Mouse (Mus musculus) embryonic facial prominence, embryonic 14.5 days (tissue): ENCODE data around the gene Kpna7. TPM values are rescaled to one million over a fixed set of nuclear protein-coding genes. Genes with fewer than 3 reads are reported as not detected.

ENCODE experiments used
- ATAC-seq: fragments of 200-750 bp; cut with Nextera tagmentation; 2 replicates; pipeline ENCODE4 v1.8.0; 2017; ENCODE audit warnings: low read depth, moderate number of reproducible peaks, moderate TSS enrichment
- DNase-seq: peaks from one replicate; pipeline ENCODE4 v3.0.0-alpha.2; 2015; ENCODE audit warnings: low spot score
- H3K27ac ChIP-seq: fragments of 300-500 bp; sonication (generic); replicated peaks from 2 replicates; pipeline ENCODE4 v1.5.1; 2014; ENCODE audit warnings: low read depth, mild to moderate bottlenecking, low read length, moderate library complexity
- H3K27me3 ChIP-seq: fragments of 300-500 bp; sonication (generic); replicated peaks from 2 replicates; pipeline ENCODE4 v1.6.1; 2014; ENCODE audit warnings: low read length; ENCODE audit not compliant: control insufficient read depth, insufficient read depth
- H3K36me3 ChIP-seq: fragments of 300-500 bp; sonication (generic); 2 replicates; pipeline ENCODE4 v1.6.1; 2014; ENCODE audit warnings: low read length, mixed read lengths; ENCODE audit not compliant: control insufficient read depth, insufficient read depth
- H3K4me1 ChIP-seq: fragments of 300-500 bp; sonication (generic); 2 replicates; pipeline ENCODE4 v1.6.1; 2014; ENCODE audit warnings: antibody characterized with exemption, low read length; ENCODE audit not compliant: control insufficient read depth, insufficient read depth
- H3K4me2 ChIP-seq: fragments of 300-500 bp; sonication (generic); 2 replicates; pipeline ENCODE4 v1.6.1; 2014; ENCODE audit warnings: low read depth, mild to moderate bottlenecking, low read length, moderate library complexity, mixed read lengths
- H3K4me3 ChIP-seq: fragments of 300-500 bp; sonication (generic); 2 replicates; pipeline ENCODE4 v1.5.1; 2014; ENCODE audit warnings: low read depth, mild to moderate bottlenecking, low read length
- H3K9ac ChIP-seq: fragments of 300-500 bp; sonication (generic); 2 replicates; pipeline ENCODE4 v1.6.1; 2014; ENCODE audit warnings: low read depth, mild to moderate bottlenecking, low read length, moderate library complexity, mixed read lengths
- H3K9me3 ChIP-seq: fragments of 300-500 bp; sonication (generic); 2 replicates; pipeline ENCODE4 v1.6.1; 2016; ENCODE audit warnings: low read length; ENCODE audit not compliant: control insufficient read depth
- WGBS: fragments of 180-500 bp; shearing (Covaris S2); extraction: QIAGEN DNeasy Blood & Tissue Kit; methylation state at CpG from one replicate; pipeline ENCODE4 v1.1.7; 2014; 5-methylcytosine and 5-hydroxymethylcytosine counted together
- polyA plus RNA-seq: library from polyadenylated mRNA; unstranded; fragments of >200 nt; fragmentation: Nextera tagmentation; extraction: Ambion mirVana; gene quantifications from 2 replicates; pipeline ENCODE4 v1.2.1, GENCODE M21; 2014

Kpna7 gene
- polyA plus RNA-seq, 1 experiment from 2014 or later: not detected

GRCm38 (mm10) chr5:144954432-144954831 is 129.4 kb downstream of the Kpna7 start:
- WGBS: 82% methylated on average over 7 of the region's 7 CpGs
- Histone ChIP-seq H3K4me3 (no peak overlapping the region), H3K9ac (no peak overlapping the region), H3K27ac (no peak overlapping the region), H3K9me3 (no peaks in the 10 kb centered on the region), H3K4me1 (peaks cover 18% of the 10 kb centered on the region), H3K4me2 (no peak overlapping the region), H3K36me3 (no peaks in the 10 kb centered on the region), H3K27me3 (no peaks in the 10 kb centered on the region)
- DNase-seq: no peak
- no peak for ATAC-seq

- no peak overlapping the region for H3K4me3 ChIP-seq
- H3K27me3 ChIP-seq: no peaks in the 10 kb centered on the region
- H3K4me2 ChIP-seq: no peak overlapping the region
- WGBS: 62% methylated on average over 2 of the region's 2 CpGs
- H3K9ac ChIP-seq: no peak overlapping the region
- no peak overlapping the region for H3K27ac ChIP-seq
- H3K36me3 ChIP-seq: no peaks in the 10 kb centered on the region
- no peak for DNase-seq
- no peak for ATAC-seq
- no peaks in the 10 kb centered on the region for H3K9me3 ChIP-seq
- H3K4me1 ChIP-seq: peaks cover 18% of the 10 kb centered on the region
These were observed 131.2 kb downstream of the Kpna7 start for GRCm38 (mm10) chr5:144952592-144952991.

GRCm38 (mm10) chr5:144950428-144951051 is 133.3 kb downstream of the Kpna7 start:
- Histone ChIP-seq H3K9me3 (no peaks in the 10 kb centered on the region), H3K9ac (no peak overlapping the region), H3K27me3 (no peaks in the 10 kb centered on the region), H3K27ac (no peak overlapping the region), H3K4me3 (no peak overlapping the region), H3K4me2 (no peak overlapping the region), H3K4me1 (peaks cover 24% of the 10 kb centered on the region), H3K36me3 (no peaks in the 10 kb centered on the region)
- no peak for ATAC-seq
- 83% methylated on average over 5 of the region's 5 CpGs for WGBS
- no peak for DNase-seq

- DNase-seq (peak; percentile 65), ATAC-seq (no peak)
- H3K27ac ChIP-seq: no peak overlapping the region
- no peaks in the 10 kb centered on the region for H3K27me3 ChIP-seq
- H3K4me3 ChIP-seq: no peak overlapping the region
- H3K9me3 ChIP-seq: no peaks in the 10 kb centered on the region
- no peak overlapping the region for H3K4me2 ChIP-seq
- H3K9ac ChIP-seq: no peak overlapping the region
- no peaks in the 10 kb centered on the region for H3K36me3 ChIP-seq
- H3K4me1 ChIP-seq: peaks cover 28% of the 10 kb centered on the region
- WGBS: 77% methylated on average over 4 of the region's 4 CpGs
These were observed 134.0 kb downstream of the Kpna7 start for GRCm38 (mm10) chr5:144949856-144950255.

GRCm38 (mm10) chr5:144948422-144948821 is 135.4 kb downstream of the Kpna7 start:
- H3K4me3 ChIP-seq: no peak overlapping the region
- H3K27me3 ChIP-seq: no peaks in the 10 kb centered on the region
- no peaks in the 10 kb centered on the region for H3K9me3 ChIP-seq
- no peak overlapping the region for H3K9ac ChIP-seq
- H3K4me2 ChIP-seq: no peak overlapping the region
- peaks cover 21% of the 10 kb centered on the region for H3K4me1 ChIP-seq
- no peaks in the 10 kb centered on the region for H3K36me3 ChIP-seq
- no peak overlapping the region for H3K27ac ChIP-seq
- 65% methylated on average over 11 of the region's 11 CpGs for WGBS
- DNase-seq: no peak
- no peak for ATAC-seq

- WGBS: 71% methylated on average over 1 of the region's 1 CpGs
- DNase-seq: no peak
- no peaks in the 10 kb centered on the region for H3K36me3 ChIP-seq
These were observed 135.8 kb downstream of the Kpna7 start for GRCm38 (mm10) chr5:144948002-144948401.

GRCm38 (mm10) chr5:144946032-144946431 is 137.8 kb downstream of the Kpna7 start:
- ATAC-seq (peak; percentile 34; the same call in 1 of the 2 replicates), DNase-seq (peak; percentile 66)
- H3K4me1 ChIP-seq: peaks cover 21% of the 10 kb centered on the region
- H3K4me3 ChIP-seq: no peak overlapping the region
- 59% methylated on average over 4 of the region's 4 CpGs for WGBS
- H3K9ac ChIP-seq: no peak overlapping the region
- no peak overlapping the region for H3K27ac ChIP-seq
- H3K4me2 ChIP-seq: no peak overlapping the region
- no peaks in the 10 kb centered on the region for H3K36me3 ChIP-seq
- H3K9me3 ChIP-seq: no peaks in the 10 kb centered on the region
- no peaks in the 10 kb centered on the region for H3K27me3 ChIP-seq

More at GRCm38 (mm10) chr5:144948002-144948401, 135.8 kb downstream of the Kpna7 start:
- H3K27ac ChIP-seq: no peak overlapping the region
- peaks cover 21% of the 10 kb centered on the region for H3K4me1 ChIP-seq
- H3K4me2 ChIP-seq: no peak overlapping the region
- no peak overlapping the region for H3K9ac ChIP-seq
- no peaks in the 10 kb centered on the region for H3K27me3 ChIP-seq
- no peaks in the 10 kb centered on the region for H3K9me3 ChIP-seq
- H3K4me3 ChIP-seq: no peak overlapping the region
- no peak for ATAC-seq

GRCm38 (mm10) chr5:144944932-144945331 is 138.9 kb downstream of the Kpna7 start:
- 47% methylated on average over 7 of the region's 7 CpGs for WGBS
- ATAC-seq: no peak
- no peak overlapping the region for H3K27ac ChIP-seq
- H3K4me2 ChIP-seq: no peak overlapping the region
- H3K27me3 ChIP-seq: no peaks in the 10 kb centered on the region
- no peaks in the 10 kb centered on the region for H3K36me3 ChIP-seq
- DNase-seq: no peak
- H3K4me3 ChIP-seq: no peak overlapping the region
- no peak overlapping the region for H3K9ac ChIP-seq
- H3K4me1 ChIP-seq: peaks cover 21% of the 10 kb centered on the region
- no peaks in the 10 kb centered on the region for H3K9me3 ChIP-seq

- DNase-seq (no peak), ATAC-seq (no peak)
- Histone ChIP-seq H3K4me2 (no peak overlapping the region), H3K36me3 (no peaks in the 10 kb centered on the region), H3K9ac (no peak overlapping the region), H3K27ac (no peak overlapping the region), H3K4me1 (peaks cover 21% of the 10 kb centered on the region), H3K27me3 (no peaks in the 10 kb centered on the region), H3K4me3 (no peak overlapping the region), H3K9me3 (no peaks in the 10 kb centered on the region)
- 66% methylated on average over 4 of the region's 4 CpGs for WGBS
These were observed 139.5 kb downstream of the Kpna7 start for GRCm38 (mm10) chr5:144944370-144944769.
